Mouse (Mus musculus): Measurements from ENCODE around the gene Serpinc1. TPM values are rescaled to one million over a fixed set of nuclear protein-coding genes. Genes with fewer than 3 reads are reported as not detected.
"Not testable (repeated sequence)": the region's sequence is repeated elsewhere in the genome, so short reads cannot be mapped to it uniquely, and the experiment has no call there.

Gene Serpinc1
- 100 to 1,000 TPM; 292 to 761 TPM for total RNA-seq (2021)
- long read RNA-seq, experiment 1, partial matches to known transcripts = 1,372 of 1,393 reads
- long read RNA-seq, experiment 1, other reads (novel, unspliced or antisense) = 21 of 1,393 reads
- long read RNA-seq, experiment 2, partial matches to known transcripts = 33 of 34 reads
- long read RNA-seq, experiment 2, other reads (novel, unspliced or antisense) = 1 of 34 reads

- no peak for DNase-seq
These were observed at the start of gene Serpinc1 for GRCm38 (mm10) chr1:160978071-160978735. Serpinc1 (plus strand) TSS chr1:160978585.

- no peak for DNase-seq
These were observed 47.1 kb upstream of the Serpinc1 start for GRCm38 (mm10) chr1:160931320-160931719.

GRCm38 (mm10) chr1:160933896-160934482, 44.4 kb upstream of the Serpinc1 start:
- peak; percentile 28 for DNase-seq

GRCm38 (mm10) chr1:160935551-160935950, 42.8 kb upstream of the Serpinc1 start:
- DNase-seq = no peak

GRCm38 (mm10) chr1:160963199-160963598, 15.2 kb upstream of the Serpinc1 start:
- no peak for DNase-seq

GRCm38 (mm10) chr1:160967268-160967667, 11.1 kb upstream of the Serpinc1 start:
- no peak for DNase-seq

GRCm38 (mm10) chr1:160968643-160969042, 9.7 kb upstream of the Serpinc1 start:
- no peak for DNase-seq

GRCm38 (mm10) chr1:160980021-160980420, 1.6 kb downstream of the Serpinc1 start:
- DNase-seq = no peak

- DNase-seq = no peak
These were observed 2.3 kb downstream of the Serpinc1 start for GRCm38 (mm10) chr1:160980537-160981234.

GRCm38 (mm10) chr1:160981337-160981736, 3.0 kb downstream of the Serpinc1 start:
- DNase-seq = no peak

GRCm38 (mm10) chr1:160982887-160983286, 4.5 kb downstream of the Serpinc1 start:
- peak; percentile 23 for DNase-seq

- DNase-seq = not testable (repeated sequence)
These were observed 6.3 kb downstream of the Serpinc1 start for GRCm38 (mm10) chr1:160984731-160985130.

GRCm38 (mm10) chr1:160985477-160985876, 7.1 kb downstream of the Serpinc1 start:
- DNase-seq = no peak

GRCm38 (mm10) chr1:160986881-160987635, 8.7 kb downstream of the Serpinc1 start:
- no peak for DNase-seq

GRCm38 (mm10) chr1:160989395-160989794, 11.0 kb downstream of the Serpinc1 start:
- no peak for DNase-seq

- no peak for DNase-seq
These were observed 15.5 kb downstream of the Serpinc1 start for GRCm38 (mm10) chr1:160993851-160994250.

GRCm38 (mm10) chr1:161004942-161005341, 26.6 kb downstream of the Serpinc1 start:
- DNase-seq = no peak

- DNase-seq = no peak
These were observed 27.1 kb downstream of the Serpinc1 start for GRCm38 (mm10) chr1:161005526-161005925.

- DNase-seq = no peak
These were observed 28.1 kb downstream of the Serpinc1 start for GRCm38 (mm10) chr1:161006471-161006870.

- no peak for DNase-seq
These were observed 29.7 kb downstream of the Serpinc1 start for GRCm38 (mm10) chr1:161008038-161008437.

- no peak for DNase-seq
These were observed 32.1 kb downstream of the Serpinc1 start for GRCm38 (mm10) chr1:161010436-161010835.

- DNase-seq = no peak
These were observed 38.0 kb downstream of the Serpinc1 start for GRCm38 (mm10) chr1:161016378-161016777.
